Mouse (Mus musculus): ENCODE data around the gene Slc25a24. TPM values are rescaled to one million over a fixed set of nuclear protein-coding genes. Genes with fewer than 3 reads are reported as not detected.

Gene Slc25a24
- 23.5 and 28.2 TPM in 2 replicates for polyA plus RNA-seq (2016; fragmentation: Nextera tagmentation; extraction: Ambion mirVana)

DNA sequence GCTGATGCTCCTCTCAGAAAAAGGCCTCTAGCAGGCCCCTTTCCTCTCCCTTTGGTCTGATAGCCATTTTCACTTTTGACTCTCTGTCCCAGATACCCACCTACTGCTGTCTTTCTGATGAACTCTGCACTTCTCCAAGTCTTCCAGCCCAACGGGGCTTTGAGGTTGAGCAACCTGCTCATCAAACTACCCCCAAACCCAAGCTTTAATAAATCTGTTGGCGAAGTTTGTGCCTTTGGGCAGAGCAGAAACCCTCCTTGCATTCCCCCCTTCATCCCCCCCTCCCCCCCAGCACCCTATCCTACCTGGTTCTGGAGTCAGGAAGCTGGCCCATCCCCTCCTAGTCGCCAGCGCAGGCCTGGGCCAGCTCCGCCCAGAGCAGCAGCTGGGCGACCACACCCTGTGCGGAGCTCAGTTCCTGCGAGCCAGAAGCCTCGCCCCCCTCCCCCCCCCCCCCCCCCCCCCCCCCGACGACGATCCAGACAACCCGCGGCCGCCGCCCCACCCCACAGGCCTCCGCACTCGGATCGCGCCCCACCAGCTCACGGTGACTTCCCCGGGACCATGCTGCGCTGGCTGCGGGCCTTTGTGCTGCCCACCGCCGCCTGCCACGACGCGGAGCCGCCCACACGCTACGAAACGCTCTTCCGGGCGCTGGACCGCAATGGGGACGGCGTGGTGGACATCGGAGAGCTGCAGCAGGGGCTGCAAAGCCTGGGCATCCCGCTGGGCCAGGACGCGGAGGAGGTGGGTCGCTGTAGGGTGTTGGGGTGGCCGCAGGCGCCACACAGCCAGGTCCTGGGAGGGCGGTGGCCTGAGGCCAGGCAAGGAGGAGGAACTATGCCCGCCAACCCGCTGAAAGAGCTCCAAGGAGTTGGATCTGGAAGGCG, at the start of gene Slc25a24:
TSS of gene Slc25a24 (plus strand) at position 509 of the 890 bp plus-strand sequence.
- H3K36me3 ChIP-seq, result peaks cover 6% of the 10 kb centered on the region; the same call in 1 of the 2 replicates
- peak; percentile 94 for ATAC-seq (ENCODE audit: low FRiP score, low read depth)
- peak within 1 kb of the TSS; percentile 67 for H3K4me2 ChIP-seq (replicated peaks)
- H3K9me3 ChIP-seq, result no peaks in the 10 kb centered on the region
- peaks cover 11% of the 10 kb centered on the region for H3K4me1 ChIP-seq
- H3K4me3 ChIP-seq, result peak within 1 kb of the TSS; percentile 78
- 2% methylated on average over 34 of the region's 49 CpGs for WGBS
- no peaks in the 10 kb centered on the region for H3K27me3 ChIP-seq
- H3K9ac ChIP-seq (replicated peaks), result peak within 1 kb of the TSS; percentile 84
- H3K27ac ChIP-seq (replicated peaks), result peak within 1 kb of the TSS; percentile 69

DNA sequence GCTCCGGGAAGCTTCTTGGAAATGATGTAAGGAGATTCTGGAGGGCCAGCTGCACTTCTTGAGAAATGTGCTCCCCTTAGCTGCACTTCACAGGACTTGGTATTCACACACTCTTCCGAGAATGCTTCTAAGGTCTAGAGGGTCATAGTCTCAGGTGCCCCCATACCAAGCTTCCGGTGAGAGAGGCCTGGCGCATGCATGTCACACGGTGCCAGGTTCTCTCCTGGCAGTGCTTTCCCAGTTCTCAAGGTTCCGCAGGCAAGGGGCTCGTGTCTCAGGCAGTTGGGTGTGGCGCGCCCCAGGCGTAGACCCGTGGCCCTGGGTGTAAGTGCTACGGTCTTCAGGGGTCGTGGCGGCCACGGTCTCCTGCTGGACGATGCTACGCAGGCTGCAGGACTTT, 42.8 kb upstream of the Slc25a24 start, which contains the start of gene Slc25a54:
TSS of gene Slc25a54 (plus strand) at position 301 of the 400 bp plus-strand sequence.
- Histone ChIP-seq H3K4me1 (no peaks in the 10 kb centered on the region), H3K4me3 (no peak within 1 kb of the TSS), H3K27ac (replicated peaks) (no peak within 1 kb of the TSS), H3K36me3 (no peaks in the 10 kb centered on the region), H3K27me3 (no peaks in the 10 kb centered on the region), H3K4me2 (replicated peaks) (no peak within 1 kb of the TSS), H3K9me3 (no peaks in the 10 kb centered on the region), H3K9ac (replicated peaks) (no peak within 1 kb of the TSS)
- no peak for ATAC-seq (ENCODE audit: low FRiP score, low read depth)
- WGBS, result 93% methylated on average over 17 of the region's 17 CpGs

DNA sequence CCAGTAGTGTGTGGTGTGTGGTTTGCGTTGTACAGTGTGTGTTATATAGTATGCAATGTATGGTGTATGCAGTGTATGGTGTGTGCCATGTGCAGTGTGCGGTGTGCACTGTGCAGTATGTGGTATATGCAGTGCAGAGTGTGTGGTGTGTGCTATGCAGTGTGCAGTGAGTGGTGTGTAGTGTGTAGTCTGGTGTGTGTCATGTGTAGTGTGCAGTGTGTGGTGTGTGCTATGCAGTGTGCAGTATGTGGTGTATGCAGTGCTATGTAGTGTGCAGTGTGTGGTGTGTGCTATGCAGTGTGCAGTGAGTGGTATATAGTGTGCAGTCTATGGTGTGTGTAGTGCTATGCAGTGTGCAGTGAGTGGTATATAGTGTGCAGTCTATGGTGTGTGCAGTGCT, 38.5 kb upstream of the Slc25a24 start:
- Histone ChIP-seq H3K9me3 (no peaks in the 10 kb centered on the region), H3K27me3 (no peaks in the 10 kb centered on the region), H3K4me2 (replicated peaks) (no peak overlapping the region), H3K36me3 (no peaks in the 10 kb centered on the region), H3K4me1 (no peaks in the 10 kb centered on the region), H3K27ac (replicated peaks) (no peak overlapping the region), H3K4me3 (no peak overlapping the region), H3K9ac (replicated peaks) (no peak overlapping the region)
- ATAC-seq (ENCODE audit: low FRiP score, low read depth), result 0 out of 2 replicates have a peak, but pooled peaks have one; percentile 34
- WGBS, result 95% methylated on average over 2 of the region's 2 CpGs

- 7% methylated on average over 2 of the region's 2 CpGs for WGBS
- no peaks in the 10 kb centered on the region for H3K4me1 ChIP-seq
- H3K27me3 ChIP-seq, result no peaks in the 10 kb centered on the region
These were observed 34.5 kb upstream of the Slc25a24 start for GRCm38 (mm10) chr3:109088460-109088859.

DNA sequence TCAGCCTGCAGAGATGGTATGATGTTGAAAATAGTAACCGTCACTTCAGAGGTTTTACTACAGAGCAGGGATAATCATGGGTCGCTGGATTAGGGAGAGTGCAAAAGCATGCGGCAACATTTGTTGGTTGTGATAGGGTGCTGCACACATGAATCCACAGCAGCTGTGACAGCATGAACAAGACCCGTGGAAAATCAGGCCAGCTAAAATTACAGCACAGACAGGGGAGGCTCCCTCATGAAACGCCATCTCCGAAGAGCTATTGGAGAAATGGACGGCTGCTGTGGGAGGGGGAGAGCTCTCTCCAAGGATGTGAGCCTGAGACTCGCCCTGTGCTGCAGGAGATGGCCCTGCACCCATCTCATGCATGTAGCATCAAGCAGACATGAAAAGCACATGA, 18.2 kb upstream of the Slc25a24 start:
- Histone ChIP-seq H3K4me1 (no peaks in the 10 kb centered on the region), H3K4me3 (no peak overlapping the region), H3K27ac (replicated peaks) (no peak overlapping the region), H3K36me3 (no peaks in the 10 kb centered on the region), H3K4me2 (replicated peaks) (no peak overlapping the region), H3K27me3 (no peaks in the 10 kb centered on the region), H3K9me3 (no peaks in the 10 kb centered on the region), H3K9ac (replicated peaks) (no peak overlapping the region)
- WGBS, result 57% methylated on average over 8 of the region's 8 CpGs
- no peak for ATAC-seq (ENCODE audit: low FRiP score, low read depth)

More at GRCm38 (mm10) chr3:109088460-109088859, 34.5 kb upstream of the Slc25a24 start:
- Histone ChIP-seq H3K27ac (replicated peaks) (no peak overlapping the region), H3K4me2 (replicated peaks) (no peak overlapping the region), H3K9me3 (no peaks in the 10 kb centered on the region), H3K4me3 (no peak overlapping the region), H3K36me3 (no peaks in the 10 kb centered on the region), H3K9ac (replicated peaks) (no peak overlapping the region)
- ATAC-seq (ENCODE audit: low FRiP score, low read depth), result no peak

- no peaks in the 10 kb centered on the region for H3K4me1 ChIP-seq
- H3K27me3 ChIP-seq, result no peaks in the 10 kb centered on the region
- H3K4me3 ChIP-seq, result no peak overlapping the region
- H3K27ac ChIP-seq (replicated peaks), result no peak overlapping the region
- ATAC-seq (ENCODE audit: low FRiP score, low read depth), result no peak
- H3K36me3 ChIP-seq, result no peaks in the 10 kb centered on the region
- H3K9ac ChIP-seq (replicated peaks), result no peak overlapping the region
- peaks cover 6% of the 10 kb centered on the region; the same call in 1 of the 2 replicates for H3K9me3 ChIP-seq
- H3K4me2 ChIP-seq (replicated peaks), result no peak overlapping the region
These were observed 5.8 kb upstream of the Slc25a24 start for GRCm38 (mm10) chr3:109117136-109117535.

GRCm38 (mm10) chr3:109119562-109119961, 3.4 kb upstream of the Slc25a24 start:
- 87% methylated on average over 5 of the region's 5 CpGs for WGBS
- no peaks in the 10 kb centered on the region; the same call in 1 of the 2 replicates for H3K9me3 ChIP-seq
- H3K4me3 ChIP-seq, result no peak overlapping the region
- H3K27ac ChIP-seq (replicated peaks), result no peak overlapping the region
- no peak for ATAC-seq (ENCODE audit: low FRiP score, low read depth)
- H3K4me1 ChIP-seq, result peaks cover 11% of the 10 kb centered on the region
- H3K27me3 ChIP-seq, result no peaks in the 10 kb centered on the region
- H3K4me2 ChIP-seq (replicated peaks), result no peak overlapping the region
- H3K9ac ChIP-seq (replicated peaks), result no peak overlapping the region
- no peaks in the 10 kb centered on the region for H3K36me3 ChIP-seq

DNA sequence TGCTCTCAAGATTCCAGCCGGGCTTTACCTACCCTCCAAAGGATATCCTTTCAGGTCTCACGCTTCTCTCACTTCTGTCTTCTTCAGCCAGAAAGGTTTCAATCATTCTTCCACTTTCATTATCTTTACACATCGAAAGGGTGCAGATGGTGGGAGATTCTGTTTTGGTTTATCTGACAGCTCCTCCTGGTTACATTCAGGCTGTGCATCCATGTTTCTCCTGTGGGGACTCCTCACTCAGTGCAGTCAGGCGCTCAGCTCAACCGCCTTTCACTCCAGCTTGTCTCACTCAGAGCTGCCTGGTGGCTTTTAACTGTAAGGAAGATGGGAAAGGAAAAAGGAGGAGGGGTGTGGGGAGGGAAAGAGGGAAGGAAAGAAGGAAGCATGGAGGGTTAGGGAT, 3.0 kb upstream of the Slc25a24 start:
- peaks cover 11% of the 10 kb centered on the region for H3K4me1 ChIP-seq
- no peak overlapping the region for H3K4me3 ChIP-seq
- no peaks in the 10 kb centered on the region for H3K36me3 ChIP-seq
- WGBS, result 84% methylated on average over 5 of the region's 5 CpGs
- ATAC-seq (ENCODE audit: low FRiP score, low read depth), result no peak
- no peak overlapping the region for H3K27ac ChIP-seq (replicated peaks)
- no peaks in the 10 kb centered on the region for H3K27me3 ChIP-seq
- no peak overlapping the region for H3K9ac ChIP-seq (replicated peaks)
- H3K4me2 ChIP-seq (replicated peaks), result no peak overlapping the region
- no peaks in the 10 kb centered on the region for H3K9me3 ChIP-seq

DNA sequence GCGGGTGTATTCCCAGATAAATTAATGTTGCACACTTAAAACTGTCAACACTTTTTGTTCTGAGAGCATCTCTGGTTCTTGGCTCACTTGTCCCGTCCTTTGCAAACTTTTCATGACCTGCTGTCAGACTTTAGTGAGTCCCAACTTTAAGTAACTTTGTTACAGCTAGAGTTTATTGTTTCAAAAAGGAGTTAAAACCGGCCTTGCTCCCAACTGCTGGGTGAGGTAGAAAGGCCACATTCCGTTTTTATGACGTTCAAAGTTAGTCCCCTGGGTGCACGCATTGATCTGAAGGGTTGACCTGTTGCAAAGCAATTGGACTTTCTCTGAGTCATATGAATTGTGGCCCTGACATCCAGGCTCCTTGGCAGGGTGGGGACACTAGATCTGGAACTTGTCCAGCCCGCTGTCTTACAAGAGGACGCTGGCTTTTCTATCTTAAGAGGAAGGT, 607 bp downstream of the Slc25a24 start:
- Histone ChIP-seq H3K9ac (replicated peaks) (peak overlapping the region; percentile 84), H3K4me1 (peaks cover 11% of the 10 kb centered on the region), H3K4me3 (peak overlapping the region; percentile 78), H3K27ac (replicated peaks) (peak overlapping the region; percentile 69), H3K9me3 (no peaks in the 10 kb centered on the region), H3K36me3 (peaks cover 6% of the 10 kb centered on the region; the same call in 1 of the 2 replicates), H3K4me2 (replicated peaks) (peak overlapping the region; percentile 67), H3K27me3 (no peaks in the 10 kb centered on the region)
- 11% methylated on average over 8 of the region's 8 CpGs for WGBS
- ATAC-seq (ENCODE audit: low FRiP score, low read depth), result no peak

DNA sequence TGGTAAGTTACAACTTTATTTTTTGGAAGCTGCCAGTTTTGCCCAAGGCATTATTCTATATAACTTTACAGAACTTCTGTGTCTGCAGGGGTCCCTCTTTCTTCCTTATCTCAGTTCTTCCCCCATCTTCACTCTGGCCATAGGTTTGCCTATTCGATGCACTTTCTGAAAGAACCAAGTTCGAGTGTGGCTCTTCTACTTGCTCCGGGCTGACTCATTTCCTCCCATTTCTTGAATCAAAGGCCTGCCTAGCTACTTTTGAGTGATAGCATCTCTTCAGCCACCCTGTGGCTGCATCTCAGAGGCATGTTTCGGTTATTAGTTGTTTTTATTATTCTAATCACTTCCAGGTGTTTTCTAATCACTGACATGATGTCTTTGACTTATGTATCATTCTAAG, 1.1 kb downstream of the Slc25a24 start:
- no peak for ATAC-seq (ENCODE audit: low FRiP score, low read depth)
- Histone ChIP-seq H3K4me3 (peak overlapping the region; percentile 78), H3K27me3 (no peaks in the 10 kb centered on the region), H3K27ac (replicated peaks) (no peak overlapping the region), H3K36me3 (peaks cover 6% of the 10 kb centered on the region; the same call in 1 of the 2 replicates), H3K4me1 (peaks cover 11% of the 10 kb centered on the region), H3K9me3 (no peaks in the 10 kb centered on the region), H3K9ac (replicated peaks) (no peak overlapping the region), H3K4me2 (replicated peaks) (peak overlapping the region; percentile 67)
- WGBS, result 66% methylated on average over 4 of the region's 4 CpGs

DNA sequence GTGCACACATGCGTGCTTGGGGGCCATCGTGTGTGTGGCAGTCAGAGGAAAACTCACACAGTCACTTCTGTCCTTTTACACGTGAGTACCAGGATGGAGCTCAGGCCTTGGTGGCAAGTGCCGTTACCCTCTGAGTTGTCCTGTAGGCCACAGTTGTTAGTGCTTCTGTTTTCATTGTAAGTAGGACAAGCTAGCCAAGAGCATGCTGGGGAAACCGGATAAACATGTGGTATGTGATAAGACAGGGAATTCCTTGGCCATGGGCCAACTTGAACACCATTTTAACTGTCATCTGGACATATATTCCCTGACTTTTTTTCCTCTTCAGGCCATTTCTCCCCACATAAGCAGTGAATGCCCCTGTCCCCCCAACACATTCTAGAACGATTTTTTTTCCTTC, 2.6 kb downstream of the Slc25a24 start:
- 89% methylated on average over 6 of the region's 6 CpGs for WGBS

DNA sequence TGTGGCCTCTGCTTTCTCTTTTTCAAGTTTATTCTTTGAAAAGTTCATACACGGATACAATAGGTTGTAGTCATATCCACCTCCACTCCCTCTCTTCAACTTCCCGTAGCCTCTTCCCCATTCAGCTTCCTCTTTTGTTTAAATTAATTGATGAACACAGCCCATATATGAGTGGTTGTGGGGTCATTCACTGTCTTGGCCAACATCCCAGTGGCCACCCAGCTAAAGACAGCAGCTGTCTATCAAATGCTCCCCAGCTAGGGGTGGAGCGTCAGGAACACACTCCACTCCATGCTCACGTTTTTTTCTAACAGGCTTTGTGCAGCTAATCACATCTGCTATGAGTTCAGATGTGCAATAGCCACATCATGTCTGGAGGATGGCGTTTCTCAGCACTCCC, 6.8 kb downstream of the Slc25a24 start:
- no peak overlapping the region for H3K4me3 ChIP-seq
- WGBS, result 77% methylated on average over 5 of the region's 5 CpGs
- peaks cover 10% of the 10 kb centered on the region; the same call in 1 of the 2 replicates for H3K9me3 ChIP-seq
- ATAC-seq (ENCODE audit: low FRiP score, low read depth), result no peak
- H3K4me2 ChIP-seq (replicated peaks), result no peak overlapping the region
- H3K27me3 ChIP-seq, result no peaks in the 10 kb centered on the region
- H3K4me1 ChIP-seq, result no peaks in the 10 kb centered on the region
- H3K9ac ChIP-seq (replicated peaks), result no peak overlapping the region
- no peak overlapping the region for H3K27ac ChIP-seq (replicated peaks)
- H3K36me3 ChIP-seq, result peaks cover 6% of the 10 kb centered on the region; the same call in 1 of the 2 replicates

More for the DNA sequence above, 2.6 kb downstream of the Slc25a24 start:
- Histone ChIP-seq H3K4me1 (peaks cover 11% of the 10 kb centered on the region), H3K4me3 (no peak overlapping the region), H3K4me2 (replicated peaks) (no peak overlapping the region), H3K27me3 (no peaks in the 10 kb centered on the region), H3K36me3 (peaks cover 6% of the 10 kb centered on the region; the same call in 1 of the 2 replicates), H3K27ac (replicated peaks) (no peak overlapping the region), H3K9ac (replicated peaks) (no peak overlapping the region), H3K9me3 (no peaks in the 10 kb centered on the region)
- ATAC-seq (ENCODE audit: low FRiP score, low read depth), result no peak

All from midbrain, embryonic 12.5 days (tissue).